Mouse (Mus musculus) lung, embryonic 14.5 days (tissue): ENCODE measurements around the gene Col8a2. TPM values are rescaled to one million over a fixed set of nuclear protein-coding genes. Genes with fewer than 3 reads are reported as not detected.

Experiments
- ATAC-seq: fragments of 200-750 bp; cut with Nextera tagmentation; 2 replicates; pipeline ENCODE4 v1.8.0; 2017; ENCODE audit warnings: mild to moderate bottlenecking, moderate TSS enrichment, moderate library complexity; ENCODE audit not compliant: insufficient read depth
- DNase-seq: peaks from one replicate; pipeline ENCODE4 v3.0.0-alpha.2; 2015
- H3K27ac ChIP-seq: fragments of 300-500 bp; sonication (generic); 2 replicates; pipeline ENCODE4 v1.5.1; 2014; ENCODE audit warnings: low read depth, mild to moderate bottlenecking, moderate library complexity
- H3K27me3 ChIP-seq: fragments of 300-500 bp; sonication (generic); 2 replicates; pipeline ENCODE4 v1.6.1; 2014; ENCODE audit warnings: low read length, control low read depth; ENCODE audit not compliant: insufficient read depth
- H3K36me3 ChIP-seq: fragments of 300-500 bp; sonication (generic); 2 replicates; pipeline ENCODE4 v1.6.1; 2014; ENCODE audit warnings: control low read depth; ENCODE audit not compliant: insufficient read depth
- H3K4me1 ChIP-seq: fragments of 300-500 bp; sonication (generic); 2 replicates; pipeline ENCODE4 v1.6.1; 2014; ENCODE audit warnings: antibody characterized with exemption, control low read depth; ENCODE audit not compliant: insufficient read depth
- H3K4me2 ChIP-seq: fragments of 300-500 bp; sonication (generic); 2 replicates; pipeline ENCODE4 v1.6.1; 2014; ENCODE audit warnings: mild to moderate bottlenecking
- H3K4me3 ChIP-seq: fragments of 300-500 bp; sonication (generic); 2 replicates; pipeline ENCODE4 v1.5.1; 2014; ENCODE audit warnings: low read depth, low read length
- H3K9ac ChIP-seq: fragments of 300-500 bp; sonication (generic); 2 replicates; pipeline ENCODE4 v1.6.1; 2014
- H3K9me3 ChIP-seq: fragments of 300-500 bp; sonication (generic); 2 replicates; pipeline ENCODE4 v1.6.1; 2016; ENCODE audit warnings: low read depth, low read length, control low read depth
- CTCF ChIP-seq: IDR thresholded peaks from 2 replicates; pipeline ENCODE4 v1.5.1; 2016; ENCODE audit warnings: antibody characterized with exemption, low read depth
- WGBS: fragments of 180-500 bp; shearing (Covaris S2); extraction: QIAGEN DNeasy Blood & Tissue Kit; methylation state at CpG from one replicate; pipeline ENCODE4 v1.1.7; 2014; 5-methylcytosine and 5-hydroxymethylcytosine counted together
- polyA plus RNA-seq: library from polyadenylated mRNA; unstranded; fragments of >200 nt; fragmentation: Nextera tagmentation; extraction: Ambion mirVana; gene quantifications from 2 replicates; pipeline ENCODE4 v1.2.1, GENCODE M21; 2014

Gene Col8a2
- polyA plus RNA-seq, 1 experiment from 2014 or later, result 4.0 TPM

DNA sequence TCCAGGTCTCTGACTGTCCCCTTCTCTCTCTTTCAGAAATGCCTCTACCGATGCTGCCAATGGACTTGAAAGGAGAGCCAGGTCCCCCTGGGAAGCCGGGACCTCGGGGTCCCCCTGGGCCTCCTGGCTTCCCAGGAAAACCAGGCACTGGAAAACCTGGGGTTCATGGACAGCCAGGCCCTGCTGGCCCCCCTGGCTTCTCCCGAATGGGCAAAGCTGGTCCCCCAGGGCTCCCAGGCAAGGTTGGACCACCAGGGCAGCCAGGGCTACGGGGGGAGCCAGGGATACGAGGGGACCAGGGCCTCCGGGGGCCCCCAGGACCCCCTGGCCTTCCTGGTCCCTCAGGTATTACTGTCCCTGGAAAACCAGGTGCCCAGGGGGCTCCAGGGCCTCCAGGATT is 23.8 kb downstream of the Col8a2 start:
- Histone ChIP-seq H3K27ac (no peak overlapping the region), H3K4me3 (no peak overlapping the region), H3K4me1 (no peaks in the 10 kb centered on the region), H3K9ac (no peak overlapping the region), H3K36me3 (peaks cover 2% of the 10 kb centered on the region; the same call in 1 of the 2 replicates), H3K4me2 (no peak overlapping the region), H3K9me3 (no peaks in the 10 kb centered on the region), H3K27me3 (no peaks in the 10 kb centered on the region)
- WGBS, result 75% methylated on average over 7 of the region's 7 CpGs
- no peak for DNase-seq
- no peak for ATAC-seq
- TF ChIP-seq CTCF, result no peak

DNA sequence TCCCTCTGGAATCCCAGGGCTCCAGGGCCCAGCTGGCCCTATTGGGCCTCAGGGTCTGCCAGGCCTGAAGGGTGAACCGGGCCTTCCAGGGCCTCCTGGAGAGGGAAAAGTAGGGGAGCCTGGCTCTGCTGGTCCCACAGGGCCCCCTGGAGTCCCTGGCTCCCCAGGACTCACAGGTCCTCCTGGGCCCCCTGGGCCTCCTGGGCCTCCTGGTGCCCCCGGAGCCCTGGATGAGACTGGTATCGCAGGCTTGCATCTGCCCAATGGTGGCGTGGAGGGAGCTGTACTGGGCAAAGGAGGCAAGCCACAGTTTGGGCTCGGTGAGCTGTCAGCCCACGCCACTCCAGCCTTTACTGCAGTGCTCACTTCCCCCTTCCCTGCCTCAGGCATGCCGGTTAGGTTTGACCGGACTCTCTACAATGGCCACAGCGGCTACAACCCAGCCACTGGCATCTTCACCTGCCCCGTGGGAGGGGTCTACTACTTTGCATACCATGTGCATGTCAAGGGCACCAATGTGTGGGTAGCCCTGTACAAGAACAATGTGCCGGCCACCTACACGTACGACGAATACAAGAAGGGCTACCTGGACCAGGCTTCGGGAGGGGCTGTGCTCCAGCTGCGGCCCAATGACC is 25.1 kb downstream of the Col8a2 start:
- Histone ChIP-seq H3K9ac (no peak overlapping the region), H3K36me3 (peaks cover 16% of the 10 kb centered on the region), H3K4me2 (no peak overlapping the region), H3K27ac (no peak overlapping the region), H3K27me3 (no peaks in the 10 kb centered on the region), H3K4me3 (no peak overlapping the region), H3K4me1 (no peaks in the 10 kb centered on the region), H3K9me3 (no peaks in the 10 kb centered on the region)
- DNase-seq (no peak), ATAC-seq (no peak)
- no peak for TF ChIP-seq CTCF
- 84% methylated on average over 16 of the region's 16 CpGs for WGBS

GRCm38 (mm10) chr4:126313202-126313601 is 26.6 kb downstream of the Col8a2 start:
- H3K4me1 ChIP-seq, result no peaks in the 10 kb centered on the region
- no peaks in the 10 kb centered on the region for H3K27me3 ChIP-seq
- ATAC-seq (no peak), DNase-seq (peak; percentile 35)
- no peak overlapping the region for H3K4me2 ChIP-seq
- no peak overlapping the region for H3K4me3 ChIP-seq
- H3K9me3 ChIP-seq, result no peaks in the 10 kb centered on the region
- no peak overlapping the region for H3K27ac ChIP-seq
- peaks cover 31% of the 10 kb centered on the region for H3K36me3 ChIP-seq
- H3K9ac ChIP-seq, result no peak overlapping the region
- 36% methylated on average over 5 of the region's 5 CpGs for WGBS
- no peak for TF ChIP-seq CTCF

GRCm38 (mm10) chr4:126314393-126314792 is 27.8 kb downstream of the Col8a2 start:
- Histone ChIP-seq H3K4me1 (no peaks in the 10 kb centered on the region), H3K9ac (no peak overlapping the region), H3K27me3 (no peaks in the 10 kb centered on the region), H3K4me2 (no peak overlapping the region), H3K4me3 (no peak overlapping the region), H3K27ac (no peak overlapping the region), H3K36me3 (peaks cover 42% of the 10 kb centered on the region), H3K9me3 (no peaks in the 10 kb centered on the region)
- DNase-seq (no peak), ATAC-seq (no peak)
- 0 out of 2 replicates have a peak, but pooled peaks have one; percentile 19 for TF ChIP-seq CTCF
- 56% methylated on average over 10 of the region's 10 CpGs for WGBS

- H3K27ac ChIP-seq, result no peak overlapping the region
- H3K36me3 ChIP-seq, result peaks cover 42% of the 10 kb centered on the region
- H3K9ac ChIP-seq, result no peak overlapping the region
- H3K4me1 ChIP-seq, result peaks cover 4% of the 10 kb centered on the region; the same call in 1 of the 2 replicates
- H3K4me2 ChIP-seq, result no peak overlapping the region
- no peak for TF ChIP-seq CTCF
- peak; percentile 19; the same call in 1 of the 2 replicates for ATAC-seq
- whole genome bisulfite sequencing, result 31% methylated on average over 5 of the region's 5 CpGs
- H3K27me3 ChIP-seq, result no peaks in the 10 kb centered on the region
- peak; percentile 39 for DNase-seq
- H3K4me3 ChIP-seq, result no peak overlapping the region
- no peaks in the 10 kb centered on the region for H3K9me3 ChIP-seq
Measured at GRCm38 (mm10) chr4:126315931-126316330, 29.3 kb downstream of the Col8a2 start.

DNA sequence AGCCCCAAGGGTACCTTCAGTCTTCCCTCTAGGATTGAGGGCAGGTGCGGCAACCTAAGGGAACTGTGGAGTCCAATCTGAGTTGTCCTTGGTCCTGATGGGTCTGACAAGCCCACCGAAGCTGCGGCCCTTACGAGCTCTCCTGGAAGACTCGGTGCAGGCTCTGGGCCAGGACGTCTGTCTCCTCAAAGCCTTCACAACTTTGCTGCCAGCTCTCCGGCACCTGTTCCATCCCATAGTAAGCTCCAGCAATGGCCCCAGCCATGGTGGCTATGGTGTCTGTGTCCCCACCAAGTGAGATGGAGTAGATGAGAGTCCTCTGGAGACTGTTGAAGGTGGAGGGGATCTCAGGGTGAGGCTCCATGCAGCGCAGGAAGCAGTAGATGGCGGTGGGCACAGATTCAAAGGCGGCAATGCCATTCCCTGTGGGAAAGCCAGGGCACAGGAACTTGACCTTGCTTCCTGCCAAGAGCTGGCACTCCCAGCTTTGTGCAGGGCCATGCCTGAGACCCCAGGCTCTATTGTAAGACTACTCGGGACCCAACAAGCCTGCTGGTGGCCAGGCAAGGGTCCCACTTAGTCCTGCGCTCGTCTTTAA is 29.9 kb downstream of the Col8a2 start:
- no peak overlapping the region for H3K4me3 ChIP-seq
- no peak overlapping the region for H3K27ac ChIP-seq
- peaks cover 4% of the 10 kb centered on the region; the same call in 1 of the 2 replicates for H3K4me1 ChIP-seq
- DNase-seq, result no peak
- ATAC-seq, result no peak
- 91% methylated on average over 13 of the region's 13 CpGs for WGBS
- H3K4me2 ChIP-seq, result no peak overlapping the region
- peaks cover 42% of the 10 kb centered on the region for H3K36me3 ChIP-seq
- no peak for TF ChIP-seq CTCF
- no peaks in the 10 kb centered on the region for H3K9me3 ChIP-seq
- H3K9ac ChIP-seq, result no peak overlapping the region
- no peaks in the 10 kb centered on the region for H3K27me3 ChIP-seq

GRCm38 (mm10) chr4:126319806-126320205 is 33.2 kb downstream of the Col8a2 start:
- peaks cover 4% of the 10 kb centered on the region; the same call in 1 of the 2 replicates for H3K4me1 ChIP-seq
- no peak overlapping the region for H3K9ac ChIP-seq
- no peaks in the 10 kb centered on the region for H3K9me3 ChIP-seq
- DNase-seq (no peak), ATAC-seq (no peak)
- H3K27ac ChIP-seq, result no peak overlapping the region
- peaks cover 39% of the 10 kb centered on the region for H3K36me3 ChIP-seq
- H3K4me2 ChIP-seq, result no peak overlapping the region
- H3K27me3 ChIP-seq, result peaks cover 1% of the 10 kb centered on the region; the same call in 1 of the 2 replicates
- TF ChIP-seq CTCF, result no peak
- 81% methylated on average over 6 of the region's 6 CpGs for WGBS
- H3K4me3 ChIP-seq, result no peak overlapping the region
